Mouse (Mus musculus): Measurements from ENCODE around the gene Morc1. TPM values are rescaled to one million over a fixed set of nuclear protein-coding genes. Genes with fewer than 3 reads are reported as not detected.

Gene Morc1
- total and polyA plus RNA-seq, 2 experiments from 2014 or later, result 0.12 TPM; not detected in 1

DNA sequence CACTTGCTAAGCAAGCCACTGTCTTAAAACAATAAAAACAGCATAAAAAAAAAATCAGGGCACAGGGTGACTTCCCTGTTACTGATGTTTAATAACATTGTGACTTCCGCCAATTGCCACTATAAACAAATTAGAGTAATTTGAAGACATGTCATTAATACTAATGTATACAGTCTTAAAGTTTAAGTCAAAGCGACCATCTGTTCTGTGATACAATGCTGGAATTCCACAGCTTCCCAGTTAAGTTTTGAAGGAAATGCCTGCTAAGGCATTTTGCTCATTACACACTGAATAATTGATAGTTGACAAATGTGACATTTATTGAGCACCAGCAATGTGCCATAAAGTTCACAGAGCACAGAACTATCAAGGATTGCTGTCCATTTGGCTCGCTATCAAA is 12.5 kb upstream of the Morc1 start:
- no peak overlapping the region for H3K9ac ChIP-seq (replicated peaks; ENCODE audit: low read depth, low read length)
- H3K27ac ChIP-seq (ENCODE audit: low read depth), result no peak overlapping the region
- no peaks in the 10 kb centered on the region for H3K9me3 ChIP-seq (replicated peaks; ENCODE audit: control insufficient read depth, low read length)
- whole genome bisulfite sequencing, result 75% methylated on average over 3 of the region's 3 CpGs
- no peaks in the 10 kb centered on the region for H3K27me3 ChIP-seq (ENCODE audit: control insufficient read depth, insufficient read depth, low read length)
- TF ChIP-seq EP300 (IDR thresholded peaks at IDR 0.05; ENCODE audit: low read depth), result no peak
- TF ChIP-seq CTCF (IDR thresholded peaks at IDR 0.05; ENCODE audit: low read depth), result no peak
- H3K4me1 ChIP-seq (ENCODE audit: control insufficient read depth, insufficient read depth), result no peaks in the 10 kb centered on the region
- H3K36me3 ChIP-seq (replicated peaks; ENCODE audit: control insufficient read depth, insufficient read depth, low read length), result no peaks in the 10 kb centered on the region
- H3K4me3 ChIP-seq (ENCODE audit: low read depth, low read length), result no peak overlapping the region
- ATAC-seq (ENCODE audit: insufficient read depth, low read depth) (no peak), DNase-seq (ENCODE audit: low spot score) (no peak)
- H3K4me2 ChIP-seq (ENCODE audit: low read depth, low read length), result no peak overlapping the region

DNA sequence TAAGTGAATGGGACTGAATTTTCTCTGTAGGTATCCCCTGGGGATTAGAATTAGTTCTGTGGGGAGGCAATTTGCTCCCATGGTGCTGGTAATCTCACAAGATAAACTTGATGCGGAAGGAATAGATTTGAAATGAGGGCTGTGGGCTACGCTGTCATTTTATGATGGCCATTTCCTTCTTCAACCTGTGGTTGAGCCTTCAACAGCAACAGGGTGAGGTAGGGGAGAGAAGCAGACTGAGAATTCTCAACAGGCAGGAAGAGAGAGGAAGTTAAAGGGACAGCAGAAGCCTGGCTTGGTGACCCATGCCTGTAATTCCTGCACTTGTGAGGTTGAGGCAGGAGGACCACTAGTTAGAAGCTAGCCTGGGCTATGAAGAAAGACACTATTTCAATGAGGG is 12.0 kb upstream of the Morc1 start:
- 68% methylated on average over 2 of the region's 2 CpGs for WGBS
- Histone ChIP-seq H3K4me1 (ENCODE audit: control insufficient read depth, insufficient read depth) (no peaks in the 10 kb centered on the region), H3K9me3 (replicated peaks; ENCODE audit: control insufficient read depth, low read length) (no peaks in the 10 kb centered on the region), H3K27ac (ENCODE audit: low read depth) (no peak overlapping the region), H3K36me3 (replicated peaks; ENCODE audit: control insufficient read depth, insufficient read depth, low read length) (no peaks in the 10 kb centered on the region), H3K9ac (replicated peaks; ENCODE audit: low read depth, low read length) (no peak overlapping the region), H3K4me3 (ENCODE audit: low read depth, low read length) (no peak overlapping the region), H3K27me3 (ENCODE audit: control insufficient read depth, insufficient read depth, low read length) (no peaks in the 10 kb centered on the region), H3K4me2 (ENCODE audit: low read depth, low read length) (no peak overlapping the region)
- ATAC-seq (ENCODE audit: insufficient read depth, low read depth) (no peak), DNase-seq (ENCODE audit: low spot score) (no peak)
- TF ChIP-seq CTCF (IDR thresholded peaks at IDR 0.05; ENCODE audit: low read depth) (no peak), EP300 (IDR thresholded peaks at IDR 0.05; ENCODE audit: low read depth) (no peak)

DNA sequence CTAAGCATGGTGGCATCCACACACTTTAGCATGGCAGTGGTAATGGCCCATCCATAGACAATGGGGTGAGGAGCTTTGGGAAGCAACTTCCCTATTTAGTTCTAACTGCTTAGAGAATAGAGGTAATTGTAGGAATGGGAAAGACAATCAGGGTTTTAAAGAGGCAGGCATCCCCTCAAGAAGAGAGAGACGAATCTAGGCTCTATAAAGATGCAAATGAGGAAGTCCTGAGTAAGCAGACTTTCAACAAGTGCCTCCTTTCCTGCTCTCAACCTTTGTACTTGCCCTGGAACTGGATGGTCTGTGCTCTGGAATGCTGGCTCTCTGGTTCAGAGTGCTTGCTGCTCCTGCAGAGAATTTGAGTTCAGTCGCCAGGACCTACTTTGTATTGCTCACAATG is 8.5 kb upstream of the Morc1 start:
- H3K27me3 ChIP-seq (ENCODE audit: control insufficient read depth, insufficient read depth, low read length), result no peaks in the 10 kb centered on the region
- H3K4me2 ChIP-seq (ENCODE audit: low read depth, low read length), result no peak overlapping the region
- no peak overlapping the region for H3K27ac ChIP-seq (ENCODE audit: low read depth)
- 37% methylated on average over 2 of the region's 2 CpGs for WGBS
- TF ChIP-seq CTCF (IDR thresholded peaks at IDR 0.05; ENCODE audit: low read depth), result no peak
- no peaks in the 10 kb centered on the region for H3K36me3 ChIP-seq (replicated peaks; ENCODE audit: control insufficient read depth, insufficient read depth, low read length)
- H3K4me1 ChIP-seq (ENCODE audit: control insufficient read depth, insufficient read depth), result no peaks in the 10 kb centered on the region
- H3K4me3 ChIP-seq (ENCODE audit: low read depth, low read length), result no peak overlapping the region
- no peak overlapping the region for H3K9ac ChIP-seq (replicated peaks; ENCODE audit: low read depth, low read length)
- ATAC-seq (ENCODE audit: insufficient read depth, low read depth) (no peak), DNase-seq (ENCODE audit: low spot score) (no peak)
- no peaks in the 10 kb centered on the region for H3K9me3 ChIP-seq (replicated peaks; ENCODE audit: control insufficient read depth, low read length)

DNA sequence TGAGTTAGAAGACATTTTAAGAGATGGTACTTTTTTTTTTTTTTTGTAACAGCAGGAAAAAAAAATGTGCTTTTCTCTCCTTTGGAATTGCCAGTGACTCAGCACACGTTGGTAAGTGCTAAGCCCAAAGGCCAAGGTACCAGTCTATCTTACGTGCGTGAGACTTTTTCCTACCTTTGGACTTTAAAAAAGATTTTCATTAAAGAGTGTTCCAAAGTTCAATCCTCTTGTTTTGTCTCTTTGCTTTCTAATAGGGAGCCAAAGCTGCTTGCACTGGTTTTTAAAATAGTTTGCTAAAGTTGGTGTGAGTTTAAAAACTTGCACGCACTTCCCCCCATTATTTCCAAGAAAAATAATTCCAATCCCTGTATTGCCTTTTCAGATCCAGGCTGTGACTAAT is 7.0 kb upstream of the Morc1 start:
- no peaks in the 10 kb centered on the region for H3K9me3 ChIP-seq (replicated peaks; ENCODE audit: control insufficient read depth, low read length)
- 86% methylated on average over 4 of the region's 4 CpGs for WGBS
- no peak for TF ChIP-seq CTCF (IDR thresholded peaks at IDR 0.05; ENCODE audit: low read depth)
- TF ChIP-seq EP300 (IDR thresholded peaks at IDR 0.05; ENCODE audit: low read depth), result no peak
- no peak overlapping the region for H3K4me2 ChIP-seq (ENCODE audit: low read depth, low read length)
- H3K36me3 ChIP-seq (replicated peaks; ENCODE audit: control insufficient read depth, insufficient read depth, low read length), result no peaks in the 10 kb centered on the region
- DNase-seq (ENCODE audit: low spot score), result no peak
- no peaks in the 10 kb centered on the region for H3K27me3 ChIP-seq (ENCODE audit: control insufficient read depth, insufficient read depth, low read length)
- no peaks in the 10 kb centered on the region for H3K4me1 ChIP-seq (ENCODE audit: control insufficient read depth, insufficient read depth)
- H3K4me3 ChIP-seq (ENCODE audit: low read depth, low read length), result no peak overlapping the region
- no peak for ATAC-seq (ENCODE audit: insufficient read depth, low read depth)
- no peak overlapping the region for H3K27ac ChIP-seq (ENCODE audit: low read depth)
- H3K9ac ChIP-seq (replicated peaks; ENCODE audit: low read depth, low read length), result no peak overlapping the region

DNA sequence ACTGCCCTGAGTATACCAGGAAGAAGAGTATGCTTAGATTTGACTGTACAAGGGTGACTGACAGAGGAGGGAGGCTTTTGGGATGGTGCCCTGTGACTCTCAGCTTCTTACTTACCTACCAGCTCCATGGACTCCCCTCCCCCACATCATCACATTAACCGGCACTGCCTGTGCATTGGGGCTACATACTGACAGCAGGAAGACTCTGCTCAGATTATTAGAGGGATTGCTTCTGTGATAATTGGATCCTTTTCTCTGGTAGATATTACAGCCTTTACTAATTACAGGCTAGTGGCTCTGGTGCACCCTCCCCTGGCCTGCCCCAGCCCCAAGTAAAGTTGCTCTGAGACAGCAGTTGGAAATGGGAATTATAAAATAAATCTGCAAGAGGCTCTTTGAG is 1.6 kb upstream of the Morc1 start:
- Histone ChIP-seq H3K4me2 (ENCODE audit: low read depth, low read length) (no peak overlapping the region), H3K9me3 (replicated peaks; ENCODE audit: control insufficient read depth, low read length) (no peaks in the 10 kb centered on the region), H3K36me3 (replicated peaks; ENCODE audit: control insufficient read depth, insufficient read depth, low read length) (no peaks in the 10 kb centered on the region), H3K9ac (replicated peaks; ENCODE audit: low read depth, low read length) (no peak overlapping the region), H3K27ac (ENCODE audit: low read depth) (no peak overlapping the region), H3K27me3 (ENCODE audit: control insufficient read depth, insufficient read depth, low read length) (no peaks in the 10 kb centered on the region), H3K4me3 (ENCODE audit: low read depth, low read length) (no peak overlapping the region), H3K4me1 (ENCODE audit: control insufficient read depth, insufficient read depth) (no peaks in the 10 kb centered on the region)
- WGBS, result 53% methylated on average over 1 of the region's 1 CpGs
- TF ChIP-seq CTCF (IDR thresholded peaks at IDR 0.05; ENCODE audit: low read depth) (no peak), EP300 (IDR thresholded peaks at IDR 0.05; ENCODE audit: low read depth) (no peak)
- DNase-seq (ENCODE audit: low spot score) (no peak), ATAC-seq (ENCODE audit: insufficient read depth, low read depth) (no peak)

DNA sequence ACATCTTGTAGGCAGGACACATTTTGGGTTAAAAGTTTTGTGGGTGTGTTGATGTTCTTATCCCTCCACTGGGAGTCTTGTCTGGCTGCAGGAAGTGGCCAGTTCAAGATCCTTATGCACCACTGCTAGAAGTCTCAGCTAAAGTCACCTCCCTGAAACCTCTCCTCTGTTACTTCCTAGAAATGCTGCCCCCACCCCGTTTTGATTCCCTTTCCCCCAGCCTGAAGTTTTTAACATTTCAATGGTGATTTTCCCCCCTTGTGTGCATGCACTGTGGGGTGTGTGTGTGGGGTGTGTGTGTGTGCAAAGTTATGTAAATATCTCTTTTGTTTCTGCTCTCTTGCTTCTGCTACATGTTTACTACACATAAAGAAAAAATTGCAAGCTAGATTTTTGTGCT is 4.4 kb downstream of the Morc1 start:
- Histone ChIP-seq H3K36me3 (replicated peaks; ENCODE audit: control insufficient read depth, insufficient read depth, low read length) (no peaks in the 10 kb centered on the region), H3K4me1 (ENCODE audit: control insufficient read depth, insufficient read depth) (no peaks in the 10 kb centered on the region), H3K9me3 (replicated peaks; ENCODE audit: control insufficient read depth, low read length) (no peaks in the 10 kb centered on the region), H3K4me3 (ENCODE audit: low read depth, low read length) (no peak overlapping the region), H3K27me3 (ENCODE audit: control insufficient read depth, insufficient read depth, low read length) (no peaks in the 10 kb centered on the region), H3K27ac (ENCODE audit: low read depth) (no peak overlapping the region), H3K4me2 (ENCODE audit: low read depth, low read length) (no peak overlapping the region), H3K9ac (replicated peaks; ENCODE audit: low read depth, low read length) (no peak overlapping the region)
- TF ChIP-seq EP300 (IDR thresholded peaks at IDR 0.05; ENCODE audit: low read depth) (no peak), CTCF (IDR thresholded peaks at IDR 0.05; ENCODE audit: low read depth) (no peak)
- no peak for ATAC-seq (ENCODE audit: insufficient read depth, low read depth)
- no peak for DNase-seq (ENCODE audit: low spot score)
- 15% methylated on average over 1 of the region's 1 CpGs for whole genome bisulfite sequencing

Measured in heart, postnatal 0 days (tissue).